Mouse (Mus musculus) olfactory bulb, adult 2 months (tissue): ENCODE measurements around the gene Ldlrad3.

Experiments used
- CTCF ChIP-seq: fragments of 200-500 bp; IDR thresholded peaks from 2 replicates; pipeline ENCODE4 v1.5.1; 2012; ENCODE audit warnings: low read depth, mild to moderate bottlenecking, low read length, moderate library complexity; ENCODE audit not compliant: insufficient read depth
- POLR2A ChIP-seq: fragments of 200-500 bp; IDR thresholded peaks from 2 replicates; pipeline ENCODE4 v1.6.1; 2012; ENCODE audit warnings: mild to moderate bottlenecking, low read depth, low read length, moderate library complexity; ENCODE audit not compliant: insufficient read depth

GRCm38 (mm10) chr2:101960658-101961057 is 225.5 kb downstream of the Ldlrad3 start:
- TF ChIP-seq CTCF: no peak
- TF ChIP-seq POLR2A: no peak
